Mouse (Mus musculus) megakaryocyte, embryonic 14.5 days (primary cell): ENCODE measurements around the gene Hes5. TPM values are rescaled to one million over a fixed set of nuclear protein-coding genes. Genes with fewer than 3 reads are reported as not detected.
A peak's percentile ranks its signal among the peaks of the same experiment; 100 is the strongest.

Experiments used
- H3K27me3 ChIP-seq: replicated peaks from 2 replicates; pipeline ENCODE3; 2012; ENCODE audit warnings: inconsistent platforms
- H3K36me3 ChIP-seq: replicated peaks from 2 replicates; pipeline ENCODE3; 2012; ENCODE audit warnings: low read length, inconsistent platforms, mixed read lengths
- H3K4me1 ChIP-seq: 2 replicates; pipeline ENCODE4 v1.6.1; 2012; ENCODE audit warnings: inconsistent platforms
- H3K4me3 ChIP-seq: replicated peaks from 2 replicates; pipeline ENCODE3; 2012; ENCODE audit warnings: moderate library complexity, mild to moderate bottlenecking, inconsistent platforms
- H3K9me3 ChIP-seq: 2 replicates; pipeline ENCODE4 v1.6.1; 2012; ENCODE audit warnings: inconsistent platforms
- FLI1 ChIP-seq: IDR thresholded peaks from 2 replicates; pipeline ENCODE4 v1.6.1; 2012; ENCODE audit warnings: low read length, inconsistent platforms, mixed read lengths
- GATA1 ChIP-seq: IDR thresholded peaks from 3 replicates; pipeline ENCODE4 v1.6.1; 2012; ENCODE audit warnings: mixed read lengths, low read length, inconsistent platforms, borderline replicate concordance
- polyA plus RNA-seq: library from polyadenylated mRNA; stranded (reverse); fragments of >175 nt; gene quantifications from 2 replicates; pipeline ENCODE4 v1.2.3, GENCODE M21; 2012; ENCODE audit warnings: low replicate concordance; ENCODE audit not compliant: insufficient read depth

Hes5 gene
- polyA plus RNA-seq, 1 experiment, result 0.23 TPM

- Histone ChIP-seq H3K9me3 (peaks cover 13% of the 10 kb centered on the region), H3K4me3 (peak overlapping the region; percentile 90), H3K4me1 (peaks cover 50% of the 10 kb centered on the region), H3K27me3 (peaks cover 3% of the 10 kb centered on the region), H3K36me3 (peaks cover 42% of the 10 kb centered on the region)
- TF ChIP-seq GATA1 (no peak), FLI1 (no peak)
Observed at GRCm38 (mm10) chr4:154926969-154927898, 33.5 kb upstream of the Hes5 start.

DNA sequence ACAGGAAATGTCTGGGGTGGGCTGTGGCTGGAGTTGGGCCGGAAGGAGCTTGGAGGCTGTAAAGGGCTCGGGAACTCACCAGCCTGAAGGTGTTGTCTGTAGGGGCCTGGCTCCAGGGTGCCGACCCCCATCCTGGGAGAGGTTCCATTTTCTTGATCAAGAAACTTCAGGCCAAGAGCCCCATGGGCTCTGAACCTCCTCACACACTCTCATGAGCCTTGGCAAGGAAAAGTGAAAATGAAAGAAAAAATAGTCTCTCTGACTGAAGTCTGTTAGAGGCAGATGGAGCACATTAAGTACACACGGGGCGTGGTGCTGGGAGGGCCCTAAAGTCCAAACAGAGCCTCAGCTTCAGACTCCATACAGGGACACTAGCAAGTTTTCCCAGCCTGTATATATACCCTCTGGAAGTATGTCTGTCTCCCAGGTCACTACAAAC lies 32.8 kb upstream of the Hes5 start:
- peaks cover 10% of the 10 kb centered on the region for H3K27me3 ChIP-seq
- no peak for TF ChIP-seq GATA1
- H3K4me1 ChIP-seq, result peaks cover 50% of the 10 kb centered on the region
- peaks cover 13% of the 10 kb centered on the region for H3K9me3 ChIP-seq
- H3K4me3 ChIP-seq, result peak overlapping the region; percentile 90
- H3K36me3 ChIP-seq, result peaks cover 35% of the 10 kb centered on the region

GRCm38 (mm10) chr4:154928395-154929087 lies 32.2 kb upstream of the Hes5 start, which contains the start of gene Tnfrsf14:
TSS of gene Tnfrsf14 (minus strand) at chr4:154928563.
- H3K36me3 ChIP-seq, result peaks cover 29% of the 10 kb centered on the region
- no peak for TF ChIP-seq FLI1
- peaks cover 15% of the 10 kb centered on the region for H3K27me3 ChIP-seq
- H3K9me3 ChIP-seq, result peaks cover 11% of the 10 kb centered on the region
- peak within 1 kb of the TSS; percentile 90 for H3K4me3 ChIP-seq
- peaks cover 50% of the 10 kb centered on the region for H3K4me1 ChIP-seq

DNA sequence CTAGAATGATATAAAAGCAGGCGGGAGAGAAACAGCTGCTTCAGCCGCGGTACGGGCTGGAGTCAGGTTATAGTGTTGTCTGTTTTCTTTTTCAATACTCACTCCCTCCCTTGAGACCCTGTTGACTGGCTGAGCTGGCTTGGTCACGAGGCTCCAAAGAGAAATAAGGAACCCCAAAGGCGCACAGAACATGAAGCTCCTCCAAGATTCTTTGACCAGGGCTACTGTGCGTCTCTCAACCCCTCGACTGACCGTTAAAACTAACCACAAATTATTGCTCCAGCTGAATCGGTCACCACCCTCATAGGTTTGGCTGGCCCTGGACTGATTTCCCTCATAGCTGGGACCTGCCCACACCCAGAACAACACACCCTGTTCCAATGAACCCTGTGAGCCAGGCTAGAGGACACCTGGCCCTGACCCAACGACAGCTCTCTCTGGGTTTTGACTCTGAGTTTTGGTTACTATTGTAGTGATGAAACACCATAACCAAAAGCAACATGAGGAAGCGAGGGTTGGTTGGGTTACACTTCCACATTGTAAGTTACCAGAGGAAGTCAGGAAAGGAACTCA lies 31.5 kb upstream of the Hes5 start:
- Histone ChIP-seq H3K9me3 (peaks cover 5% of the 10 kb centered on the region), H3K36me3 (peaks cover 22% of the 10 kb centered on the region), H3K4me1 (peaks cover 54% of the 10 kb centered on the region), H3K4me3 (no peak overlapping the region), H3K27me3 (peaks cover 21% of the 10 kb centered on the region)
- TF ChIP-seq GATA1, result no peak
- no peak for TF ChIP-seq FLI1

DNA sequence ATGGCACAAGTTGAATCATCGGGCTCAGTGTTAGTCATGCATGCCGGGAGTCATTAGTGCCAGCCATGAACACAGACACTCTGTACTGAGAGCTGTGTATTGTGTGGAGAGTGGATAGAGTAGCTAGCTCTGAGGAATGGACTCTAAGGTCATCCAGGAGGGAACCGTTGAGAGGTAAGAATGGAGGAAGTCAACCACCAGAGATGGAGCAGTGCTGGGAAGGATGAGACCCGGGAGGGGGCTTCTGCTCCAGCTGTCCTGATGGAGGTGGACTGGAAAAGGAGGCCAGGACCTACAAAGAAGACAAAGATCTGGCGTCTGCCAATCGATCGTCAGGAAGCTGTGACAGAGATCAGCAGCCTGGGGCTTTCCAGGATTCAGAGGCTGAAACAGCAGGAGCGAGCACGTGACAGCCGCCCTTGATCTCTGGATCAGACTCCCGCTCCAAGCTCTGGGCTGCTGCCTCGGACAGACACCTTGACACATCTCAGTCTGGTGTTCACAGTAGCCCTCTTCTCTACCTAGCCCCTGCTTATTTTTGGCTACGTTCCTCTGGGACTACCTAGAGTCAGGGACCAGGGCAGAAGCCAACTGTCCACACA lies 27.3 kb upstream of the Hes5 start:
- TF ChIP-seq GATA1 (no peak), FLI1 (no peak)
- Histone ChIP-seq H3K4me1 (peaks cover 42% of the 10 kb centered on the region), H3K9me3 (no peaks in the 10 kb centered on the region), H3K4me3 (no peak overlapping the region), H3K27me3 (peaks cover 35% of the 10 kb centered on the region), H3K36me3 (no peaks in the 10 kb centered on the region)

- no peak overlapping the region for H3K4me3 ChIP-seq
- H3K4me1 ChIP-seq, result peaks cover 33% of the 10 kb centered on the region
- TF ChIP-seq GATA1 (no peak), FLI1 (no peak)
- H3K36me3 ChIP-seq, result no peaks in the 10 kb centered on the region
- H3K27me3 ChIP-seq, result peaks cover 38% of the 10 kb centered on the region
- no peaks in the 10 kb centered on the region for H3K9me3 ChIP-seq
Observed at GRCm38 (mm10) chr4:154934800-154935199, 25.9 kb upstream of the Hes5 start.

DNA sequence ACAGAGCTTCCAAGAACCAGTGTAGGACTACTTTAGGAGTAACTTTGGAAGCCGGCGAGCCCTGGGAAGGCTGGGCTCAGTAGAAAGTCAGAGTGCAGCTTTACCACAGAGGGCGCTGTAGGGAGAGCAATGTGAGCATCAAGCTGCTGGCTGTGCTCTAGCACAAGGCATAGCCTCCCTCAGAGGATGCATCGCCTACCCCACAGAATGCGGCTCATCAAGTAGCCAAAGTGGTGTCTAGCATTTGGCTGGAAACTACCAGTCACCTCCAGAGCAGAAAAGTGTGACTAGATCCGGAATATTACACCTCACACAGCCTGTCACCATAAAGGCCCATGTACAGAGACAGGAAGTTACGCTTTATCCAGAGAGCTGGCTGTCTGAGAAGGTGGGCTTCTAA lies 24.9 kb upstream of the Hes5 start:
- TF ChIP-seq FLI1, result no peak
- TF ChIP-seq GATA1, result no peak

GRCm38 (mm10) chr4:154936542-154937255 lies 24.0 kb upstream of the Hes5 start:
- TF ChIP-seq FLI1 (no peak), GATA1 (no peak)
- Histone ChIP-seq H3K4me3 (no peak overlapping the region), H3K4me1 (peaks cover 37% of the 10 kb centered on the region), H3K36me3 (no peaks in the 10 kb centered on the region), H3K9me3 (no peaks in the 10 kb centered on the region), H3K27me3 (peaks cover 38% of the 10 kb centered on the region)

More for the DNA sequence above, 24.9 kb upstream of the Hes5 start:
- no peaks in the 10 kb centered on the region for H3K36me3 ChIP-seq
- H3K27me3 ChIP-seq, result peaks cover 38% of the 10 kb centered on the region
- no peaks in the 10 kb centered on the region for H3K9me3 ChIP-seq
- H3K4me1 ChIP-seq, result peaks cover 36% of the 10 kb centered on the region
- H3K4me3 ChIP-seq, result no peak overlapping the region

- Histone ChIP-seq H3K4me1 (peaks cover 41% of the 10 kb centered on the region), H3K27me3 (peaks cover 32% of the 10 kb centered on the region), H3K4me3 (no peak overlapping the region), H3K36me3 (no peaks in the 10 kb centered on the region), H3K9me3 (no peaks in the 10 kb centered on the region)
- TF ChIP-seq GATA1 (no peak), FLI1 (no peak)
Observed at GRCm38 (mm10) chr4:154937746-154938145, 23.0 kb upstream of the Hes5 start.
